Comparison of ENCODE assay signal across 15 mouse cellular contexts in the genomic region with DNA sequence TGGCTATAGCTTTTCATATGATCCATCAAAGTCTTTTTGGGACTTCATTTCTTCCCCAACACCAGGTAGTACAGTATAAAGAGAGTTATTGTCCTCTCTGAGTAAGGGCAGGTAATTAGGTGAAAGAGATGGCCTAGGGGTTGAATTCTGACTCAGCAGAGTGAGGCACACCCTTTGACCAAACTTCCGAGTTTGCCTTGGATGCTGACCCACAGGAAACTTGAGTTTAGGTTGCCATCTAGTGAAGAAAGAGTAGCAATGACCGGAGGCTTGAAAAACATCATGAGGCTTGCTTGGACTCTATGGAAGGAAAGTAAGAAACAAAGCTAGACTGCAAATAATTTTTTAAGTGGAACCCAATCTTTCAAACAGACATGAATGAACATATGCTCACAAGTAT. TPM values are rescaled to one million over a fixed set of nuclear protein-coding genes. Genes with fewer than 3 reads are reported as not detected.
A peak's percentile ranks its signal among the peaks of the same experiment; 100 is the strongest.
DNase-seq lines count a peak whose midpoint lies in the region; ATAC-seq and TF ChIP-seq lines count a peak whose summit lies in the region.
"Had no signal": no experiment of that assay in that cellular context is flagged by ENCODE, and none has a peak within 500 bp of the region (broad histone marks: within the 10 kb centered on the region; RNA-seq: fewer than 3 reads in every experiment).

No protein-coding gene starts in this region.

- no peak for TF ChIP-seq EP300 in CH12.LX (IDR thresholded peaks at IDR 0.05; ENCODE audit: low read length)

- H3K27ac ChIP-seq in kidney, embryonic 14.5 days (ENCODE audit: low read depth, low read length): no peak overlapping the region
- no peak overlapping the region for H3K27ac ChIP-seq in CH12.LX (ENCODE audit: insufficient read depth, low read depth)
- no peak overlapping the region for H3K27ac ChIP-seq in intestine, embryonic 15.5 days
- H3K27ac ChIP-seq: stomach, embryonic 15.5 days had no signal

- H3K4me3 ChIP-seq in kidney, embryonic 14.5 days (ENCODE audit: low read length): no peak overlapping the region
- H3K4me3 ChIP-seq in CH12.LX (replicated peaks in 1 of 3; ENCODE audit: low read depth in 2 of 3, low read length in 2 of 3, poor library complexity in 1 of 3): no peak overlapping the region
- H3K4me3 ChIP-seq in intestine, embryonic 15.5 days (replicated peaks): no peak overlapping the region
- H3K4me3 ChIP-seq: stomach, embryonic 15.5 days had no signal

- no peak overlapping the region for H3K9ac ChIP-seq in kidney, embryonic 14.5 days (ENCODE audit: low read depth, low read length)
- H3K9ac ChIP-seq in CH12.LX (ENCODE audit: insufficient read depth, low read depth): no peak overlapping the region
- no peak overlapping the region for H3K9ac ChIP-seq in intestine, embryonic 15.5 days
- H3K9ac ChIP-seq: stomach, embryonic 15.5 days had no signal

- ATAC-seq in kidney, embryonic 14.5 days (ENCODE audit: low FRiP score, low TSS enrichment): no peak; the same call in 1 of the 2 replicates
- no peak for ATAC-seq in intestine, embryonic 15.5 days
- no peak for ATAC-seq in cerebellum, adult (ENCODE audit: insufficient number of reproducible peaks, low FRiP score, low TSS enrichment)

- no peaks in the 10 kb centered on the region for H3K4me1 ChIP-seq in kidney, embryonic 14.5 days (ENCODE audit: control insufficient read depth, insufficient read depth, low read length)
- H3K4me1 ChIP-seq in CH12.LX (ENCODE audit: control insufficient read depth in 1 of 2, insufficient read depth in 2 of 2): peaks cover 0 to 13% of the 10 kb centered on the region in 2 experiments; a peak in 2 of 4 replicates
- no peaks in the 10 kb centered on the region for H3K4me1 ChIP-seq in intestine, embryonic 15.5 days (replicated peaks)
- H3K4me1 ChIP-seq: stomach, embryonic 15.5 days had no signal

- TF ChIP-seq POLR2A in CH12.LX (IDR thresholded peaks at IDR 0.05; ENCODE audit: low read depth, low read length): no peak

- peak in 1 of 2 experiments; percentile 79; a peak in 2 of 4 replicates for TF ChIP-seq CTCF in CH12.LX (conservative IDR thresholded peaks at IDR 0.05 in 1 of 2, IDR thresholded peaks at IDR 0.05 in 1 of 2; ENCODE audit: low read depth in 2 of 2, low read length in 2 of 2)

- no peaks in the 10 kb centered on the region for H3K27me3 ChIP-seq in kidney, embryonic 14.5 days (ENCODE audit: control insufficient read depth, insufficient read depth, low read length)
- H3K27me3 ChIP-seq in CH12.LX (replicated peaks): no peaks in the 10 kb centered on the region
- no peaks in the 10 kb centered on the region for H3K27me3 ChIP-seq in intestine, embryonic 15.5 days (replicated peaks)

- dilution Hi-C loops in CH12.LX (cut with MboI; ENCODE audit: extremely low pct_ligation_motif_present, extremely low pct_unique_long_range_greater_than_20kb, low sequenced_read_pairs): no loop called here

- no peaks in the 10 kb centered on the region for H3K79me2 ChIP-seq in CH12.LX (replicated peaks; ENCODE audit: control insufficient read depth, extremely low read depth, insufficient read depth, poor library complexity, severe bottlenecking)

- no peaks in the 10 kb centered on the region for H3K36me3 ChIP-seq in kidney, embryonic 14.5 days (ENCODE audit: control insufficient read depth, insufficient read depth, low read length)
- H3K36me3 ChIP-seq in CH12.LX (replicated peaks in 1 of 2; ENCODE audit: control insufficient read depth in 1 of 2, insufficient read depth in 1 of 2, low read length in 1 of 2): no peaks in the 10 kb centered on the region
- no peaks in the 10 kb centered on the region for H3K36me3 ChIP-seq in intestine, embryonic 15.5 days
- H3K36me3 ChIP-seq: stomach, embryonic 15.5 days had no signal

- peak; percentile 84 for TF ChIP-seq RAD21 in CH12.LX (IDR thresholded peaks at IDR 0.05; ENCODE audit: low read depth, low read length)

- DNase-seq in embryo, embryonic 10 days (ENCODE audit: low spot score): peak; percentile 51
- DNase-seq in embryo, embryonic 9.5 days (ENCODE audit: extremely low spot score): no peak
- peak; percentile 23 for DNase-seq in kidney, adult 18-20 months
- DNase-seq in CH12.LX (ENCODE audit: extremely low read depth): peak; percentile 51
- DNase-seq in embryo, embryonic 11.5 days (ENCODE audit: low read depth, low spot score): peak; percentile 5
- DNase-seq: B cell, adult 2 months; cerebellum, adult 18-20 months; left cerebral cortex, postnatal 4 days had no signal

- 33% methylated on average over 2 of the region's 2 CpGs for WGBS in kidney, embryonic 14.5 days
- WGBS in intestine, embryonic 15.5 days: 35% methylated on average over 2 of the region's 2 CpGs

- in situ Hi-C loops in CH12.LX (cut with MboI; ENCODE audit: low pct_ligation_motif_present, low pct_unique_long_range_greater_than_20kb, low sequenced_read_pairs): loop anchor here (10.0 to 25.0 kb wide), 2 partner anchors 200 to 238 kb away; no protein-coding TSS in a partner anchor

- no peak overlapping the region for H3K4me2 ChIP-seq in kidney, embryonic 14.5 days (replicated peaks; ENCODE audit: low read depth, low read length)
- H3K4me2 ChIP-seq in CH12.LX (ENCODE audit: insufficient read depth, low read depth, poor library complexity, severe bottlenecking): no peak overlapping the region
- no peak overlapping the region for H3K4me2 ChIP-seq in intestine, embryonic 15.5 days (replicated peaks)
- H3K4me2 ChIP-seq: stomach, embryonic 15.5 days had no signal

- no peaks in the 10 kb centered on the region for H3K9me3 ChIP-seq in kidney, embryonic 14.5 days (ENCODE audit: control insufficient read depth, low read length)
- no peaks in the 10 kb centered on the region for H3K9me3 ChIP-seq in CH12.LX (replicated peaks; ENCODE audit: low read length)
- H3K9me3 ChIP-seq in intestine, embryonic 15.5 days: no peaks in the 10 kb centered on the region
- H3K9me3 ChIP-seq: stomach, embryonic 15.5 days had no signal

TF ChIP-seq in CH12.LX, 34 proteins besides CTCF, POLR2A, EP300 and RAD21:
- no peak for TF ChIP-seq SIN3A (IDR thresholded peaks at IDR 0.05; ENCODE audit: low read length)
- peak; percentile 72; the same call in 1 of the 2 replicates for TF ChIP-seq MAFK (IDR thresholded peaks at IDR 0.05; ENCODE audit: insufficient replicate concordance, low read length)
- no peak for TF ChIP-seq MAX (IDR thresholded peaks at IDR 0.05; ENCODE audit: low read length)
- TF ChIP-seq USF2 (conservative IDR thresholded peaks at IDR 0.05; ENCODE audit: low read depth, low read length): no peak
- peak; percentile 33; the same call in 1 of the 2 replicates for TF ChIP-seq JUND (conservative IDR thresholded peaks at IDR 0.05; ENCODE audit: low read depth, low read length)
- no peak for TF ChIP-seq MEF2A (IDR thresholded peaks at IDR 0.05; ENCODE audit: borderline replicate concordance, low read depth, low read length)
- TF ChIP-seq CHD1 (IDR thresholded peaks at IDR 0.05; ENCODE audit: low read depth, low read length): no peak
- TF ChIP-seq SMC3 (IDR thresholded peaks at IDR 0.05; ENCODE audit: low read depth, low read length): peak; percentile 77
- TF ChIP-seq HCFC1 (IDR thresholded peaks at IDR 0.05; ENCODE audit: low read depth, low read length): no peak
- TF ChIP-seq TBP (conservative IDR thresholded peaks at IDR 0.05; ENCODE audit: low read depth, low read length): no peak
- no peak for TF ChIP-seq IRF4 (IDR thresholded peaks at IDR 0.05; ENCODE audit: low read depth, low read length)
- TF ChIP-seq RCOR1 (conservative IDR thresholded peaks at IDR 0.05; ENCODE audit: low read depth, low read length): no peak
- TF ChIP-seq KAT2A (IDR thresholded peaks at IDR 0.05; ENCODE audit: insufficient replicate concordance, low read length): no peak
- TF ChIP-seq UBTF (IDR thresholded peaks at IDR 0.05; ENCODE audit: low read depth, low read length): no peak
- TF ChIP-seq ZKSCAN1 (IDR thresholded peaks at IDR 0.05; ENCODE audit: borderline replicate concordance, low read depth, low read length): no peak
- peak; percentile 43; the same call in 1 of the 2 replicates for TF ChIP-seq ELF1 (IDR thresholded peaks at IDR 0.05; ENCODE audit: low read depth, low read length)
- no peak for TF ChIP-seq TCF12 (IDR thresholded peaks at IDR 0.05; ENCODE audit: low read depth, low read length)
- no peak for TF ChIP-seq JUN (IDR thresholded peaks at IDR 0.05; ENCODE audit: insufficient read depth, low read depth, low read length)
- TF ChIP-seq ZC3H11A (IDR thresholded peaks at IDR 0.05; ENCODE audit: low read depth, low read length): peak; percentile 1; the same call in 1 of the 2 replicates
- TF ChIP-seq NELFE (IDR thresholded peaks at IDR 0.05; ENCODE audit: low read depth, low read length): no peak
- no peak for TF ChIP-seq POLR2AphosphoS2 (IDR thresholded peaks at IDR 0.05; ENCODE audit: low read depth, low read length)

RNA-seq across cellular contexts. Expression of a gene that starts 44.3 kb away (rescaled TPM):
- polyA plus RNA-seq in kidney, embryonic 14.5 days (2014; fragmentation: Nextera tagmentation; extraction: Ambion mirVana): not detected in 2 replicates
- total RNA-seq in CH12.LX (2012; rRNA removed): 0.71 and 1.7 TPM in 2 replicates
- not detected in 2 replicates for total RNA-seq in CH12.LX (2014; rRNA removed)
- not detected in 2 replicates for polyA plus RNA-seq in CH12.LX (2012; ENCODE audit: insufficient read length, low read depth)
- polyA plus RNA-seq in intestine, embryonic 15.5 days (2015; fragmentation: Nextera tagmentation; extraction: Ambion mirVana): not detected in 2 replicates
- total RNA-seq: left cerebral cortex, postnatal 4 days; megakaryocyte progenitor cell, adult 5-6 weeks had no signal
- polyA plus RNA-seq: intestine, embryonic 14.5 days; neural tube, embryonic 11.5 days; stomach, embryonic 15.5 days had no signal
